Mouse (Mus musculus) thymus, postnatal 10 days (tissue): ENCODE measurements around the gene Stau1.
A peak's percentile ranks its signal among the peaks of the same experiment; 100 is the strongest.

Experiments used
- DNase-seq, 2 experiments: peaks; one replicate each; pipeline ENCODE4 v3.0.0; 2021; ENCODE audit warnings: low spot score in 2 of 2

Gene Stau1

GRCm38 (mm10) chr2:166990861-166991260, 5.2 kb downstream of the Stau1 start:
- DNase-seq, result no peak

GRCm38 (mm10) chr2:166983351-166983894, 12.7 kb downstream of the Stau1 start:
- DNase-seq, result no peak

- no peak for DNase-seq
These were observed 15.9 kb downstream of the Stau1 start for GRCm38 (mm10) chr2:166980161-166980560.

DNA sequence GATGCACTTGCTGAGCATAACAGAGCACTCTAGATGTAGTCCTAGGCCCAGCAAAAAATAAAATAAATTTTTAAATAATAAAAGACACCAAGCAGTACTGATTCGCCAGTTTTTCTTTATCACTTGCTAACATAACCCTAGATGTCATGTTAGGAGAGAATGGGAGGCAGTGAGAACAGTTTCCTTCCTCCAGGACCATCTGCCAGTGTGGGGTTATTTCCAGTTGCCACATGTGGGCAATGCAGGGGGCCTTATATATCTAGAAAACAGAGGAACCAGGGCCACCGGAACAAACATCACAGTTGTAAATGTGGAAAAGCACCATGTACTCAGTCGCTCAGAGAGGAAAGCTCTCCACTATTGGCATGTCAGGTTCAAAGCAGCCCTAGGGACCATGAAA, 18.6 kb downstream of the Stau1 start:
- no peak for DNase-seq

DNA sequence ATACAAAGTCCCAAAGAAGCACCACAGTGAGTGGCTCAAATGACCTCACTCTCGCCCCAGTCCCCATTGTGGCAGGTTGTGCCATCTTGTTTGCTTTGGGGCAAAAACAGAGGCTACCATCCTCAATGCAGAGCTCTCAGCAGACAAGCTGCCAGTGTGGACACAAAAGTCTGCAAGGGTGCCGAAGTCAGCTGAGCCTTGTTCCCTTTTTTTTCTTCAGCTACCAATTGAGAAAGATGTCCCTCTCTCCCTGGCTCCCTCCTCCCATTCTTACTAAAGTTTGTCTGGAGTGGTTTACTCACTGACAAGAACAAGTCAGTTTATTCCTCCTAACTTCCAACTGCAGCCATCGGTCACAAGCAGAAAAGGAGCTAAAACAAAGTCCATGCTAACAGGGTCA, 19.7 kb downstream of the Stau1 start:
- no peak for DNase-seq

DNA sequence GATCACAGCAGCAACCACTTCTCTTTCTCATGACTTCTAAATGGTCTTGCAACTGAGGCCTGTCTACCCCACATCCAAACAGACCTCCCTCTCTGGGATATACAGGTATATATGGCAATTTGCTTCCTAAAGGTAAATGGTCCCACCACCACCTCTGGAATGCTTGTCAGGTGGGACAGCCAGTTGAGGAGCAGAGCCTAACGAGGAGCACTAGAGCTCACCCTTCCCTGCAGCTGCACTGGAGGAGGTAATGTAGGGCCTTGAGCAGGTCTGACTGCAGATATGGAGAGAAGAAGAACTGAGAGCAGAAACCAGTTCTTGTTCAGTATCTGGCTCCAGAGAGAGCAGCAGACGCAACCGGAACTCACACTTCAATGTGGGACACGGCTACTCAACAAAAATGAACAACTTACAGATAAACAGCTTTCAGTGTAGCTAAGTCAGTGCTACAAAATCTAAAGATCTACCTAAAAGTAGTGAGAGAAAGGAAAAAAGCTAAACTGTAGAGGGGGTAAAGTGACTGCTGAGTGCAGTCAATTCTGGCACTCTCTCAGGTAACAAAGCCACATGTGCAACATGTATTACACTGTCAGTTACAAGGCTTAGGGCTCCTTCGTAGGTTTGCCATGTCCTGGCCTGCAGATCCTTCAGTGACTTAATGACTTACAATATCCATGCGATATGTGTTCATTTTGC, 21.8 kb downstream of the Stau1 start:
- DNase-seq, result no peak

GRCm38 (mm10) chr2:166973153-166973552, 22.9 kb downstream of the Stau1 start:
- no peak for DNase-seq

DNA sequence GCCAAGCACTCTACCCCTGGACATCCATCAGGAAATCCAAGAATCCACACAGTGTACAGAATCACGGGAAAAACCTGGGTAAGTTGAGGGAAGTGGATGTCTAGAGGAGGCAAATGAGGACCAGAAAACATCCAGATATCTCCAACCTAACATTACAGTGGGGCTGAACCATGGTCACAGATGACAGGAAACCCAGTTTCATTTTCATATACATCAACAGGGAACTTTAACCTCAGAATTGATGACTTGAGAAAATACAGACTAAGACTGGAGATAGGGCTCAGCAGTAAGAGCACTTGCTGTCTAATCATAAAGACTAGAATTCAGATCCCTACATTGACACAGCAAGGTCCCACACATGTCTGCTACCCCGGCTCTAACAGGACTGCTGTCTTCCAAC, 31.3 kb downstream of the Stau1 start:
- no peak for DNase-seq

GRCm38 (mm10) chr2:166963257-166963656, 32.8 kb downstream of the Stau1 start:
- no peak for DNase-seq

DNA sequence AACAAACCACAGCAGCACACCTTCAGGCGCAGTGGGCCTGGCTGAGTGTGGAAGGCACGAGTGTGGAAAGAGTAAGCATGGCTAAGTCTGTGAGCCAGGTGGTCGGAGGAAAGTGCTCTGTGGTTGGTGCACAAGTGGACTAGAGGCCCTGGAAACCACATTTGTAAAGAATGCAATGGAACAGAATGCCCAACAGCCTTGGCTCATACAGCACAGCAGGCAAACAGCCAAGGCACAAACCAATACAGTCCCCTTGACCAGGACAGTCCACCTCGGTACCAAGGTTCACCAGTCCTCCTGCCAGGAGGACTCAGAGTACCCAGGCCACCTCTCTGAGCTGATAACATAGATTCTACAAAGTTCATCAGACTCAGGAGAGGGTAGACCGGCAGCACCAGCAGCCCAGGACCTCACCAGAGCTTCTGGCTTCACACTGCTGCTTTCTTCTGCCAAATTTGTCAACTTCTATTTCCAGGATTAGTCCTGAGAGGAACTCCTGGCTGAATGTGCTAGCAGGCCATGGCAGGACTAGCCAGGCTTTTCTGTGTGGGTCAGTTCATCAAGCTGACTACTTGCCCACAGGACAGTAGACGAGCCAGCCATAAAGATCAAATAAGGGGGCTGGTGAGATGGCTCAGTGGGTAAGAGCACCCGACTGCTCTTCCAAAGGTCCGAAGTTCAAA, 35.3 kb downstream of the Stau1 start:
- no peak for DNase-seq

DNA sequence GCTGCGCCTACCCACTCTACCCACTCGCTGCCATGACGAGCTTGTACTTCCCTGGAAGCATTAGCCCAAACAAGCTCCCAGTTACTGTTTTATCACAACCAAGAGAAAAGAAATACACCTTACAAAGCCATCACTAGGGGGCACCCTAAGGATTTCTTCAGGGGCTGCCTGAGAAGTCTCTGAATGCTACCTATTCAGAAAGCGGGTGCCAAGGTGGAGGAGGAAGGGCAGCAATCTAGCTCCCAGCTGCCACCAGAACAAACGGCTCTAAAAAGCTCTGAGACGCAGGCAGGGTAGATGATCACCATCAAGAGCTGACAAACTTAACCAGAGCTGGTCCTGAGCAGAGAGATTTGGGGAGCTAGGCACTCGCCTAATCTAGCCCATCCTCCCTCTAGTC, 39.3 kb downstream of the Stau1 start:
- DNase-seq, result peak; percentile 35 to 75

DNA sequence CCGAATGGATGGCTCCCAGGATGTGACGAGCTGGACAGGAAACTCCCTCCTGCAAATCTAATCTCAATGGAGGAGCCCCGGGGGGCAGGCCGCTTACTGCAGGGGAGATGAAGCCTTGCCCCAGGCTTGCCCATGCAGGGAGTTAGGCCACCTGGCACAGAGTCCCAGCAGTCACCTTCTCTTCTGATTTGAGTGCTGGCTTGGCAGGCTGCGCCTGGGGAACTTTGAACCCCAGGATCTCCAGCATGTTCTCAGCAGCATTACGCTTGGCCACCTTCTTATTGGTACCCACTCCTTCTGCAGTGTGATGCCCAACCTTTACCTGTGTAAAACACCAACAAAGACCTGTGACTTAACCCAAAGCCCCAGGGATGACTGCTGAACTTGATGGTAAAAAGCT, 43.9 kb downstream of the Stau1 start:
- no peak for DNase-seq

DNA sequence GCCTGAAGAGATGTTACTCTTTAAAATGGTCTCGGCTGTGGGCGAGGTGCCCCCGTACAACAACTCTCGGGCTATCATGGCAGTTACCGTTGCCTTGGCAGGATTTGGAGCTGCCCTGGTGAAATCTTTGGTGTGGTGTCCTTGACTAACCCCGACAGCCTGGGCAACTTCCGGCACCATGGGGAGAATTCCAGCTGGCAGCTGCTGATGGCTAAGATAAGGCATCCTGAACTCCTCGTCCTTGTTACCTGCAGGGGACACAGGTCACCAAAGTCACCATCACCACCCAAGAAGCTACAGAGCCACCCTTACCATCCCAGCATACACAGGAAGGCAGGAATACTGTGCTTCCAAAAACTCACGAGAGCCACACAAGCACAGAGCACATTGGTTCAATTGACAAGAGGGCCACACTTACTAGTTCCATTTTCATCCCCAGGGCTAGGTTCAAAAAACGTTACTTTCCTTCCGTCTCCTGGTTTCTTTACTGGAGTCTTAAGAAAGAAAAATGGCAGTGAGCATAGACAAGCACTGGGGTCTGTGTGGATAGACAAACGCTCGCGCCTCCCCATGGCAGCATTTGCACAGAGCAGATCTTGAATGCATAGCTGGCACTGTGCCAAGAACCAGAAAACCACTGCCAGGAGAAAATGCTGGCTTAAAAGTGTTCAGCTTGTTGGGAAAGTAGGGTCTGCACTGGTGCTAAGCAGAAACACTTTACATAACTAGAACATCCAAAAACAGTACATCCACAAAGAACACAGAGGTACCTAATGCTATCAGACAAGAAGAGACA, 45.0 kb downstream of the Stau1 start:
- DNase-seq, result no peak

DNA sequence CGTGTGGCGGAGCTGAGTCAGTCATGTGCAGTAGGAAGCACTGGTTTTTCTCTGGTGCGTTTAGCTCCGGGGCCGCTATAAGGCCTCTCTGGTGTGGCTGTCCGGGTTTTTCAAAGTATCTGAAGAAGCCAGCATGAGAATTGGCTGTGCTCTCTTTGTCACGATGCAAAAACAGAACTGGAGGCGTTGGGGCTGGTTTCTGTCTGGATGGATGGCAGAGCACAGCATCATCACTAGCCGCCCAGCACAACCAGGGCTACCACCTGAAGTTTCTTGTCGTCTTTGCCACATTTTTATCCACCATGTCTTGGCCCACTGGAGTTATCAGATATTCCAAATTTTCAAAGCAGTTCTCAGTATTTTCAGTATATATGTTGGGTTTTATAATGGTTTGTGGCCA, 47.2 kb downstream of the Stau1 start:
- no peak for DNase-seq

- no peak for DNase-seq
These were observed 47.9 kb downstream of the Stau1 start for GRCm38 (mm10) chr2:166948246-166948645.

DNA sequence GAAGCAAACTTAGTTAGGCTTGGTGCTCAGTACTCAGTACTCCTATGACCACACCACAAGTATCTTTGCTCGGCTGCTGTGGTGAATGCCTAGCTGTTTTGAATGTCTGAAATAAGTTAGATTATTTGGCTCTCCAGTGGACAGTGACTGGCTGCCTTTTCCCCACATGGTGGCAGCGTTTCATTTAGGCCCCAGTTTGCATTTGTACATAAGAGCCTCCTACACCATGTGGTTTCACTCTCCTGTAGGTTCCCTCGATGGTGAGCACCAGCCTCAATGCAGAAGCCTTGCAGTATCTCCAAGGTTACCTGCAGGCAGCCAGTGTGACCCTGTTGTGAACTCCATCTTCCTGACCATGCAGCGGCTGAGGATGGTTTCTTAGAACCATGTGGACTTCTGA, 50.6 kb downstream of the Stau1 start:
- DNase-seq, result peak in 1 of 2 experiments; percentile 12

GRCm38 (mm10) chr2:166944346-166944745, 51.8 kb downstream of the Stau1 start:
- no peak for DNase-seq

DNA sequence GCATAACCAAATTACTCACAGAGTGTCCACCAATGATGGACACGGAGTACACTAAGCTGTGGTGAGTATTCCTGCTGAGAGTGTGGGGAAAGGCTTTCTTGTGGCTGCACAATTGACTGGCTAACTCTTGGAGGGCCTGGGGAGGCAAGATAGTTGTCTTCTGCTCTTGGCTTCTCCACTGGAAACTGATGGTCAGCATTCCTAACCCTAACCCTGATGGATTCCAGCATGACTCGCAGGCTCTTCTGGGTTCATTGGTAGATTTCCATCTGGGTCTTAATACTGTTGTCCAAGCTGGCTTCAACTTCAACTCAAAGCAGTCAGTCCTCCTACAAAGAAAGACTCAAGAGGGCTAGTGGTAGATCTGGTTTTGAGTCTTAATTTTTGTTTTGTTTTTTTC, 53.0 kb downstream of the Stau1 start:
- no peak for DNase-seq

DNA sequence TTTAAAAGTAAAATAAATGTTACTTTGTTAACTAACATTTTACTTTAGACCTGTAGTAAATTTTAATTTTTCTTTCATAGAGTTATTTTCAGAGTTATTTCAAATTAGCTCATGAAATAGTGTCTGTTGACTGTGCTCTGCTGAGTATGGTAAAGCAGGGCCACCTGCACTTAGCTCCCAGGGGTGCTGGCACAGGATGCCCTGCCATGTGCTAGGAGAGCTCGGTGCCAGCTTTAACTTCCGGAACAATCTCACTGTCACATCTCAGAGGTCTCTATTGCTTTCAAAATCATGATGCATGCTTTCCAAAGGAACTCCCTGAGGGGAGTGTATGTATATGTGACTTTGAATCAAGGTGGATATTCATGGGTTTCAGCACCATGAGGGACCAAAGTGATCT, 59.9 kb downstream of the Stau1 start:
- DNase-seq, result no peak

DNA sequence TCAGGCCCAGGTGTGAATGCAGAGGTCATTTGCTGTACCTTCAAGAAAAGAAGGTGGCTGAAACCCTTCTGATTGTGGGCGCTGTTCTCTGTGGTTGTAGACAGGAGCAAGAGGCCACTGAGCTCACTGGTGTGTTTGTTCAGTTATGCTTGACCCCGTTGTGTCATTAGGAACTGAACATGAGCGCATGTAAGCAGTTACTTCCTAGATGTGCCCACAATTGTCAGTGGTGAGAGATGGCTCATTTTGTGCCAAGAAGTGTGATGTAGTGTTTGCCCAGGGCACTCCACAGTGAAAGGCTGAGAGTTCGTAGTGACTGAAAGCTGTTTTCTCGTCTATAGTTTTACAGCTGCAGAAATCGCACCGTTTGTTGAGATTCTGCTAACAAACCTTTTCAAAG, 60.5 kb downstream of the Stau1 start:
- DNase-seq, result no peak

DNA sequence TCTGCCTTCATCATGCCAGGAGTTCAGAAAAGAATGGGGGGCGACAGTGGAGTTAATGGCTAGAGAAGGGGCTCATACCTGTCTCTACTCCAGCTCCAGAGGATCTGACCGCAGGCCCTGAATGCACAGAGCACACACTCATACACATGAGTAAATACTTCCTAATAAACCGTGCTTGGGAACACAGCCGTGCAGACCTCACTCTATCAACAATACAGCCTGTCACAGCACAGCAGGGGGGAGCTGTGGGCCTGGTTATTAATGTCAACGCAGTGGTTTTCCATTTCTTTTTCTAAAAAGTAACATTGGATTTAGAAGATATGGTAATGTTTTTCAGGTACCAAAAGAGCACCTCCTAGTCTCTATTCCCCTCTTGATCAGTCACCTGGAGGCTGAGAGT, 61.7 kb downstream of the Stau1 start:
- DNase-seq, result no peak

DNA sequence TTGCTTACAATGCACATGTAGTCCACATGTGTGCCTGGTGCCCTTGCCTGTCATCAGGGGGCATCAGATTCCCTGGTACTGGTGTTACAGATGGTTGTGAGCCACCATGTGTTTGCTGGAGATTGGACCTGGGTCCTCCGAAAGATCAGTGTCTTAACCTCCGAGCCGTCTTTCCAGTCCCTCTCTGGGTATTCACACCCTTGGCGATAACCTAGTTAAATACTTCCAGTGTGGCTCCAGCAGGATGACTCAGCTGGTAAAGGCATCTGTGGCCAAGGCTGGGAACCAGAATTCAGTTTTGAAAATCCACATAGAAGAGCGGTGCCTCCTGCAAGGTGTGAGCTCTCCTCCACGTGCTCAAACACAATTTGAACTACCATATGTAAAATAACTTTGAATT, 62.2 kb downstream of the Stau1 start:
- no peak for DNase-seq

DNA sequence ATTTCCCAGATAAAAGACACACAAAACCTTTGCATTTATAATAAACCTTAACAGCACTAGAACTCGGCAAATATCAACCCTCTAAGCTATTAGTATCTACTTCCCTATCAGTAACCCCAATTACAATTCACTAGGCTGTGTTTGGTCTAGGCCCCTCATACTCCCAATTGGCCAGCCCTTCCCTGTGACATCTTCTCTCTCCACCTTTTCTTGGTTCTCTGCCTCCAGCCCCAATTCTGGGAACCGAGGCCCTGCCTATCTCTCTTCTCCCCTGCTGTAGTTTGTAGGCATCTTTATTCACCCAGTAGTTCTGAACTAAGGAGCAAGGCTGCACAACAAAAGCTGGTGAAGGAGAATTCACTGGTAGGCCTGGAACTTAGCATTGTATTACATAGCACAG, 72.1 kb downstream of the Stau1 start:
- no peak for DNase-seq
